Mouse (Mus musculus) midbrain, embryonic 15.5 days (tissue): ENCODE measurements around the gene Jtb. TPM values are rescaled to one million over a fixed set of nuclear protein-coding genes. Genes with fewer than 3 reads are reported as not detected.

Experiments
- ATAC-seq: fragments of 200-750 bp; cut with Nextera tagmentation; replicated peaks from 2 replicates; pipeline ENCODE4 v1.8.0; 2017; ENCODE audit warnings: moderate TSS enrichment
- H3K27ac ChIP-seq: fragments of 300-500 bp; sonication (generic); 2 replicates; pipeline ENCODE4 v1.5.1; 2015; ENCODE audit warnings: mild to moderate bottlenecking, inconsistent platforms
- H3K27me3 ChIP-seq: fragments of 300-500 bp; sonication (generic); replicated peaks from 2 replicates; pipeline ENCODE4 v1.6.1; 2015; ENCODE audit warnings: inconsistent platforms
- H3K36me3 ChIP-seq: fragments of 300-500 bp; sonication (generic); replicated peaks from 2 replicates; pipeline ENCODE4 v1.6.1; 2015; ENCODE audit warnings: inconsistent platforms
- H3K4me1 ChIP-seq: fragments of 300-500 bp; sonication (generic); 2 replicates; pipeline ENCODE4 v1.6.1; 2015; ENCODE audit warnings: inconsistent platforms
- H3K4me2 ChIP-seq: fragments of 300-500 bp; sonication (generic); 2 replicates; pipeline ENCODE4 v1.6.1; 2015; ENCODE audit warnings: inconsistent platforms, mild to moderate bottlenecking, moderate library complexity
- H3K4me3 ChIP-seq: fragments of 300-500 bp; sonication (generic); 2 replicates; pipeline ENCODE4 v1.5.1; 2015; ENCODE audit warnings: mild to moderate bottlenecking, inconsistent platforms
- H3K9ac ChIP-seq: fragments of 300-500 bp; sonication (generic); 2 replicates; pipeline ENCODE4 v1.6.1; 2015; ENCODE audit warnings: mild to moderate bottlenecking, inconsistent platforms
- H3K9me3 ChIP-seq: fragments of 300-500 bp; sonication (generic); 2 replicates; pipeline ENCODE4 v1.6.1; 2016; ENCODE audit warnings: inconsistent platforms
- WGBS: fragments of 180-500 bp; shearing (Covaris S2); methylation state at CpG from one replicate; pipeline ENCODE4 v1.1.7; 2015; ENCODE audit warnings: mixed read lengths; 5-methylcytosine and 5-hydroxymethylcytosine counted together
- polyA plus RNA-seq: library from polyadenylated mRNA; unstranded; fragments of >200 nt; fragmentation: Nextera tagmentation; extraction: Ambion mirVana; gene quantifications from 2 replicates; pipeline ENCODE4 v1.2.1, GENCODE M21; 2015

The Jtb gene
- polyA plus RNA-seq, 1 experiment from 2014 or later = 90.6 TPM

- H3K4me3 ChIP-seq = no peak overlapping the region
- H3K9me3 ChIP-seq = no peaks in the 10 kb centered on the region
- no peak overlapping the region for H3K9ac ChIP-seq
- H3K27ac ChIP-seq = no peak overlapping the region
- 91% methylated on average over 20 of the region's 20 CpGs for WGBS
- peaks cover 14% of the 10 kb centered on the region for H3K4me1 ChIP-seq
- no peaks in the 10 kb centered on the region for H3K27me3 ChIP-seq
- peaks cover 21% of the 10 kb centered on the region for H3K36me3 ChIP-seq
- ATAC-seq = no peak
- H3K4me2 ChIP-seq = peak overlapping the region; percentile 78; the same call in 1 of the 2 replicates
These were observed 35.7 kb downstream of the Jtb start for GRCm38 (mm10) chr3:90266901-90267775.

GRCm38 (mm10) chr3:90268190-90268589 lies 36.8 kb downstream of the Jtb start:
- H3K4me3 ChIP-seq = no peak overlapping the region
- no peaks in the 10 kb centered on the region for H3K9me3 ChIP-seq
- no peak overlapping the region for H3K27ac ChIP-seq
- no peak overlapping the region for H3K4me2 ChIP-seq
- peaks cover 16% of the 10 kb centered on the region; the same call in 1 of the 2 replicates for H3K36me3 ChIP-seq
- H3K9ac ChIP-seq = no peak overlapping the region
- WGBS = 97% methylated on average over 11 of the region's 11 CpGs
- ATAC-seq = no peak
- H3K27me3 ChIP-seq = no peaks in the 10 kb centered on the region
- peaks cover 14% of the 10 kb centered on the region for H3K4me1 ChIP-seq

GRCm38 (mm10) chr3:90268971-90269370 lies 37.6 kb downstream of the Jtb start:
- H3K9me3 ChIP-seq = no peaks in the 10 kb centered on the region
- no peak overlapping the region for H3K4me3 ChIP-seq
- H3K4me2 ChIP-seq = no peak overlapping the region
- H3K36me3 ChIP-seq = peaks cover 12% of the 10 kb centered on the region; the same call in 1 of the 2 replicates
- no peak overlapping the region for H3K27ac ChIP-seq
- WGBS = 88% methylated on average over 16 of the region's 16 CpGs
- H3K4me1 ChIP-seq = peaks cover 14% of the 10 kb centered on the region
- no peak overlapping the region for H3K9ac ChIP-seq
- H3K27me3 ChIP-seq = no peaks in the 10 kb centered on the region
- no peak for ATAC-seq

GRCm38 (mm10) chr3:90270784-90271183 lies 39.4 kb downstream of the Jtb start:
- ATAC-seq = no peak
- H3K9ac ChIP-seq = no peak overlapping the region
- no peak overlapping the region for H3K27ac ChIP-seq
- H3K4me1 ChIP-seq = peaks cover 10% of the 10 kb centered on the region
- no peaks in the 10 kb centered on the region for H3K27me3 ChIP-seq
- peaks cover 17% of the 10 kb centered on the region; the same call in 1 of the 2 replicates for H3K36me3 ChIP-seq
- 95% methylated on average over 8 of the region's 8 CpGs for WGBS
- no peak overlapping the region for H3K4me3 ChIP-seq
- no peak overlapping the region for H3K4me2 ChIP-seq
- no peaks in the 10 kb centered on the region for H3K9me3 ChIP-seq

GRCm38 (mm10) chr3:90272170-90272569 lies 40.8 kb downstream of the Jtb start:
- no peaks in the 10 kb centered on the region for H3K4me1 ChIP-seq
- ATAC-seq = no peak
- peaks cover 25% of the 10 kb centered on the region; the same call in 1 of the 2 replicates for H3K36me3 ChIP-seq
- 73% methylated on average over 9 of the region's 9 CpGs for WGBS
- no peaks in the 10 kb centered on the region for H3K27me3 ChIP-seq
- no peak overlapping the region for H3K9ac ChIP-seq
- H3K27ac ChIP-seq = no peak overlapping the region
- no peak overlapping the region for H3K4me3 ChIP-seq
- H3K9me3 ChIP-seq = no peaks in the 10 kb centered on the region
- H3K4me2 ChIP-seq = no peak overlapping the region

- WGBS = 94% methylated on average over 22 of the region's 22 CpGs
- peaks cover 25% of the 10 kb centered on the region; the same call in 1 of the 2 replicates for H3K36me3 ChIP-seq
These were observed 42.5 kb downstream of the Jtb start for GRCm38 (mm10) chr3:90273855-90274254.

GRCm38 (mm10) chr3:90275286-90275685 lies 43.9 kb downstream of the Jtb start:
- WGBS = 94% methylated on average over 11 of the region's 11 CpGs

More at GRCm38 (mm10) chr3:90273855-90274254, 42.5 kb downstream of the Jtb start:
- H3K4me3 ChIP-seq = no peak overlapping the region
- no peak overlapping the region for H3K9ac ChIP-seq
- H3K27ac ChIP-seq = no peak overlapping the region
- H3K9me3 ChIP-seq = no peaks in the 10 kb centered on the region
- no peak overlapping the region for H3K4me2 ChIP-seq
- H3K4me1 ChIP-seq = no peaks in the 10 kb centered on the region
- ATAC-seq = no peak
- no peaks in the 10 kb centered on the region for H3K27me3 ChIP-seq

GRCm38 (mm10) chr3:90276858-90277257 lies 45.5 kb downstream of the Jtb start:
- H3K9me3 ChIP-seq = no peaks in the 10 kb centered on the region
- ATAC-seq = no peak
- no peak overlapping the region for H3K27ac ChIP-seq
- no peaks in the 10 kb centered on the region for H3K27me3 ChIP-seq
- H3K4me1 ChIP-seq = no peaks in the 10 kb centered on the region
- peaks cover 33% of the 10 kb centered on the region for H3K36me3 ChIP-seq
- no peak overlapping the region for H3K9ac ChIP-seq
- no peak overlapping the region for H3K4me2 ChIP-seq
- 56% methylated on average over 16 of the region's 16 CpGs for WGBS
- H3K4me3 ChIP-seq = no peak overlapping the region

More at GRCm38 (mm10) chr3:90275286-90275685, 43.9 kb downstream of the Jtb start:
- Histone ChIP-seq H3K4me1 (no peaks in the 10 kb centered on the region), H3K9ac (no peak overlapping the region), H3K4me2 (no peak overlapping the region), H3K27ac (no peak overlapping the region), H3K4me3 (no peak overlapping the region), H3K36me3 (peaks cover 36% of the 10 kb centered on the region), H3K9me3 (no peaks in the 10 kb centered on the region), H3K27me3 (no peaks in the 10 kb centered on the region)
- no peak for ATAC-seq

GRCm38 (mm10) chr3:90277793-90278192 lies 46.4 kb downstream of the Jtb start:
- 93% methylated on average over 9 of the region's 9 CpGs for WGBS

GRCm38 (mm10) chr3:90278211-90278610 lies 46.8 kb downstream of the Jtb start:
- Histone ChIP-seq H3K4me3 (no peak overlapping the region), H3K27me3 (no peaks in the 10 kb centered on the region), H3K4me2 (no peak overlapping the region), H3K36me3 (peaks cover 27% of the 10 kb centered on the region), H3K9me3 (no peaks in the 10 kb centered on the region), H3K27ac (no peak overlapping the region), H3K9ac (no peak overlapping the region), H3K4me1 (no peaks in the 10 kb centered on the region)
- 97% methylated on average over 10 of the region's 10 CpGs for WGBS
- no peak for ATAC-seq

More at GRCm38 (mm10) chr3:90277793-90278192, 46.4 kb downstream of the Jtb start:
- Histone ChIP-seq H3K9ac (no peak overlapping the region), H3K4me3 (no peak overlapping the region), H3K4me2 (no peak overlapping the region), H3K27ac (no peak overlapping the region), H3K36me3 (peaks cover 27% of the 10 kb centered on the region), H3K27me3 (no peaks in the 10 kb centered on the region), H3K4me1 (no peaks in the 10 kb centered on the region), H3K9me3 (no peaks in the 10 kb centered on the region)
- no peak for ATAC-seq

- WGBS = 92% methylated on average over 9 of the region's 9 CpGs
- Histone ChIP-seq H3K9ac (no peak overlapping the region), H3K9me3 (no peaks in the 10 kb centered on the region), H3K27ac (no peak overlapping the region), H3K4me3 (no peak overlapping the region), H3K4me1 (no peaks in the 10 kb centered on the region), H3K27me3 (no peaks in the 10 kb centered on the region), H3K36me3 (peaks cover 25% of the 10 kb centered on the region), H3K4me2 (no peak overlapping the region)
- no peak for ATAC-seq
These were observed 47.8 kb downstream of the Jtb start for GRCm38 (mm10) chr3:90279216-90279615.

GRCm38 (mm10) chr3:90279743-90280142 lies 48.3 kb downstream of the Jtb start:
- H3K4me1 ChIP-seq = no peaks in the 10 kb centered on the region
- H3K4me2 ChIP-seq = no peak overlapping the region
- H3K27me3 ChIP-seq = no peaks in the 10 kb centered on the region
- peaks cover 24% of the 10 kb centered on the region for H3K36me3 ChIP-seq
- no peak overlapping the region for H3K9ac ChIP-seq
- H3K27ac ChIP-seq = no peak overlapping the region
- no peaks in the 10 kb centered on the region for H3K9me3 ChIP-seq
- 96% methylated on average over 7 of the region's 7 CpGs for WGBS
- no peak overlapping the region for H3K4me3 ChIP-seq
- ATAC-seq = no peak

GRCm38 (mm10) chr3:90280708-90281107 lies 49.3 kb downstream of the Jtb start:
- Histone ChIP-seq H3K9ac (no peak overlapping the region), H3K4me2 (no peak overlapping the region), H3K4me3 (no peak overlapping the region), H3K9me3 (no peaks in the 10 kb centered on the region), H3K27ac (no peak overlapping the region), H3K27me3 (no peaks in the 10 kb centered on the region), H3K4me1 (no peaks in the 10 kb centered on the region), H3K36me3 (peaks cover 20% of the 10 kb centered on the region)
- 90% methylated on average over 9 of the region's 9 CpGs for WGBS
- no peak for ATAC-seq
